Mouse (Mus musculus) left cerebral cortex, adult 9 months (tissue): Measurements from ENCODE around the gene Frmd4a.

Experiments
- DNase-seq, 2 experiments: peaks; one replicate each; pipeline ENCODE4 v3.0.0; 2022; ENCODE audit warnings: low spot score in 2 of 2

Frmd4a gene

GRCm38 (mm10) chr2:4137493-4137892 is 120.0 kb downstream of the Frmd4a start:
- DNase-seq, result no peak

- DNase-seq, result no peak
These were observed 124.9 kb downstream of the Frmd4a start for GRCm38 (mm10) chr2:4142221-4142950.

- no peak for DNase-seq
These were observed 126.9 kb downstream of the Frmd4a start for GRCm38 (mm10) chr2:4144424-4144823.

GRCm38 (mm10) chr2:4152521-4153040 is 135.1 kb downstream of the Frmd4a start:
- DNase-seq, result no peak

- DNase-seq, result peak; percentile 19 to 44
These were observed 135.7 kb downstream of the Frmd4a start for GRCm38 (mm10) chr2:4153131-4153631.

GRCm38 (mm10) chr2:4154036-4154653 is 136.6 kb downstream of the Frmd4a start:
- no peak for DNase-seq

- DNase-seq, result no peak
These were observed 137.1 kb downstream of the Frmd4a start for GRCm38 (mm10) chr2:4154654-4155047.

GRCm38 (mm10) chr2:4155406-4155805 is 137.9 kb downstream of the Frmd4a start:
- no peak for DNase-seq

GRCm38 (mm10) chr2:4156511-4156910 is 139.0 kb downstream of the Frmd4a start:
- DNase-seq, result no peak

GRCm38 (mm10) chr2:4157396-4157795 is 139.9 kb downstream of the Frmd4a start:
- no peak for DNase-seq

- no peak for DNase-seq
These were observed 142.2 kb downstream of the Frmd4a start for GRCm38 (mm10) chr2:4159574-4160203.

- DNase-seq, result no peak
These were observed 148.7 kb downstream of the Frmd4a start for GRCm38 (mm10) chr2:4166191-4166590.

- no peak for DNase-seq
These were observed 149.6 kb downstream of the Frmd4a start for GRCm38 (mm10) chr2:4167131-4167530.

GRCm38 (mm10) chr2:4169726-4170125 is 152.2 kb downstream of the Frmd4a start:
- DNase-seq, result no peak

GRCm38 (mm10) chr2:4170189-4170588 is 152.7 kb downstream of the Frmd4a start:
- no peak for DNase-seq

- no peak for DNase-seq
These were observed 167.5 kb downstream of the Frmd4a start for GRCm38 (mm10) chr2:4184991-4185390.

GRCm38 (mm10) chr2:4187521-4187920 is 170.0 kb downstream of the Frmd4a start:
- peak in 1 of 2 experiments; percentile 27 for DNase-seq

- no peak for DNase-seq
These were observed 170.8 kb downstream of the Frmd4a start for GRCm38 (mm10) chr2:4188303-4188702.

- DNase-seq, result no peak
These were observed 172.8 kb downstream of the Frmd4a start for GRCm38 (mm10) chr2:4190345-4190744.

- DNase-seq, result no peak
These were observed 173.5 kb downstream of the Frmd4a start for GRCm38 (mm10) chr2:4190995-4191394.

GRCm38 (mm10) chr2:4193206-4193605 is 175.7 kb downstream of the Frmd4a start:
- no peak for DNase-seq

- no peak for DNase-seq
These were observed 177.0 kb downstream of the Frmd4a start for GRCm38 (mm10) chr2:4194324-4195014.
